Mouse (Mus musculus): ENCODE measurements around the gene D7Ertd443e.

The D7Ertd443e gene

GRCm38 (mm10) chr7:134224421-134224740, 161.1 kb downstream of the D7Ertd443e start:
- no peak for TF ChIP-seq GATA4 (IDR thresholded peaks at IDR 0.05; ENCODE audit: insufficient replicate concordance, low read length)

- TF ChIP-seq GATA4 (IDR thresholded peaks at IDR 0.05; ENCODE audit: insufficient replicate concordance, low read length) = no peak
These were observed 161.9 kb downstream of the D7Ertd443e start for GRCm38 (mm10) chr7:134223444-134224161.

Data from liver, adult (tissue).